Mouse (Mus musculus) erythroblast, embryonic 14.5 days (primary cell): ENCODE results near the gene Hoxb13.

ENCODE experiments used
- GATA1 ChIP-seq: IDR thresholded peaks from 2 replicates; pipeline ENCODE4 v1.6.1; 2012; ENCODE audit warnings: low read length, inconsistent platforms, mixed read lengths
- TAL1 ChIP-seq: IDR thresholded peaks from 3 replicates; pipeline ENCODE4 v1.6.1; 2012; ENCODE audit warnings: low read length, inconsistent platforms, mixed read lengths

GRCm38 (mm10) chr11:96147471-96147870 lies 46.6 kb upstream of the Hoxb13 start:
- TF ChIP-seq TAL1 (no peak), GATA1 (no peak)
